Mouse (Mus musculus): Measurements from ENCODE around the gene Phkb. TPM values are rescaled to one million over a fixed set of nuclear protein-coding genes. Genes with fewer than 3 reads are reported as not detected.

The Phkb gene
- polyA plus RNA-seq, 2 experiments: 4.7 to 10.7 TPM

DNA sequence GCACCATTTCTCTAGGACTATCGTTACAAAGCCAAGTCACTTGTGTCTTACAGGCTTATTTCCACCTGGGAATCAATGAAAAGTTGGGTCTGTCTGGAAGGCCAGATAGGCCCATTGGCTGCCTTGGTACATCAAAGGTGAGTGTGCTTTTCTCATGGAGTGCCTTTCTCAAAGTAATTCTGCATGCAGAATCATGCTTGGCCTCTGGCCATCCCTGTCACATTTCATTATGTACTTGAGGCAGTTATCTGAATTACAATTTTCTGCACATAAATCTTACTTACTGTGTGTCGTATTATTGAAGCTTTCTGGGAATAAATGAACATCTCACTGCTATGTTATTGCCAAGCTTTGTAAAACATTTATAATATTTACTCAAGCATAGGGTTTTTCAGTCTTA, 176.0 kb downstream of the Phkb start:
- Histone ChIP-seq H3K27ac (no peak overlapping the region), H3K4me1 (replicated peaks; ENCODE audit: control insufficient read depth in 2 of 2, insufficient read depth in 2 of 2, low read length in 1 of 2) (no peaks in the 10 kb centered on the region), H3K4me3 (ENCODE audit: insufficient read depth in 1 of 2, low read depth in 2 of 2, low read length in 2 of 2) (no peak overlapping the region), H3K4me2 (ENCODE audit: low read depth) (no peak overlapping the region), H3K9ac (replicated peaks) (no peak overlapping the region), H3K27me3 (ENCODE audit: control insufficient read depth, insufficient read depth, low read length) (no peaks in the 10 kb centered on the region), H3K36me3 (replicated peaks; ENCODE audit: control insufficient read depth, insufficient read depth, low read depth) (no peaks in the 10 kb centered on the region), H3K9me3 (ENCODE audit: control insufficient read depth, low read length) (no peaks in the 10 kb centered on the region)
- DNase-seq (ENCODE audit: low read depth in 3 of 3, low spot score in 3 of 3): no peak
- TF ChIP-seq CTCF (IDR thresholded peaks at IDR 0.05; ENCODE audit: low read depth) (no peak), EP300 (IDR thresholded peaks at IDR 0.05; ENCODE audit: low read depth) (no peak)
- no peak for ATAC-seq (ENCODE audit: insufficient read depth)
- 68% methylated on average over 2 of the region's 2 CpGs for WGBS (ENCODE audit: insufficient replicate concordance)

DNA sequence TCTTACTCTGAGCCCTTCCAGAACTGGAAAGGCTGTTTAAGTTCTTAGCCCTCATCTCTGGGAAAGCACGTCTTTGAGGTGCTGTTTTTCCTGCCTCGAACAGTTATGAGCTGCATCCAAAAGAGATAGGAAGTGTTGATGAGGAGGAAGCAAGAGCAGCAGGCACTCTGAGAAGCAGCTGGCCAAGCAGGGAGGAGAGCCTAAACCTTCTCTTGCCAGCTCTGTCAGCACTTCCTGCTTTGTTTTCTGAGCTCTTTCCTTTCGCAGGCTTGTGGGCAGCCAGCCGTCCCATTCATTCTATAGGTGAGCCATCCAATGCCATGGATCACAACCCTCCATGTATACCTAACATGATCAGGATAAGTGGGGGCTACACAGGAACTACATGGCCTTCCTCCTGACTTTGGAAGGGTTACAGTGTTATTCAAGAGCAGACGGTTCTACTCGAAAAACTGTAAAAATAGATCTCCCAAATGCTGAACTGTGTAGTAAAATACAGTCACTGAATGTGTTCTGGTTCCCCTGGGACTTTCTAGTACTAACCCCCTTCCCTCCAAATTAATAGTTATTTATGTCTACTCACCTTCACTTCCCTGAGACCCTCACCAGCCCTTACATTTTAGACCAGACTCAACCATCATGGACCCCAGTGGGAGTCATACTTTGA, 188.0 kb downstream of the Phkb start:
- Histone ChIP-seq H3K4me2 (ENCODE audit: low read depth) (no peak overlapping the region), H3K9me3 (ENCODE audit: control insufficient read depth, low read length) (no peaks in the 10 kb centered on the region), H3K4me3 (ENCODE audit: insufficient read depth in 1 of 2, low read depth in 2 of 2, low read length in 2 of 2) (no peak overlapping the region), H3K27me3 (ENCODE audit: control insufficient read depth, insufficient read depth, low read length) (no peaks in the 10 kb centered on the region), H3K4me1 (replicated peaks; ENCODE audit: control insufficient read depth in 2 of 2, insufficient read depth in 2 of 2, low read length in 1 of 2) (no peaks in the 10 kb centered on the region), H3K27ac (no peak overlapping the region), H3K9ac (replicated peaks) (no peak overlapping the region), H3K36me3 (replicated peaks; ENCODE audit: control insufficient read depth, insufficient read depth, low read depth) (no peaks in the 10 kb centered on the region)
- ATAC-seq (ENCODE audit: insufficient read depth) (no peak), DNase-seq (ENCODE audit: low read depth in 3 of 3, low spot score in 3 of 3) (no peak)
- TF ChIP-seq EP300 (IDR thresholded peaks at IDR 0.05; ENCODE audit: low read depth) (no peak), CTCF (IDR thresholded peaks at IDR 0.05; ENCODE audit: low read depth) (no peak)
- WGBS (ENCODE audit: insufficient replicate concordance): 56% methylated on average over 6 of the region's 6 CpGs

DNA sequence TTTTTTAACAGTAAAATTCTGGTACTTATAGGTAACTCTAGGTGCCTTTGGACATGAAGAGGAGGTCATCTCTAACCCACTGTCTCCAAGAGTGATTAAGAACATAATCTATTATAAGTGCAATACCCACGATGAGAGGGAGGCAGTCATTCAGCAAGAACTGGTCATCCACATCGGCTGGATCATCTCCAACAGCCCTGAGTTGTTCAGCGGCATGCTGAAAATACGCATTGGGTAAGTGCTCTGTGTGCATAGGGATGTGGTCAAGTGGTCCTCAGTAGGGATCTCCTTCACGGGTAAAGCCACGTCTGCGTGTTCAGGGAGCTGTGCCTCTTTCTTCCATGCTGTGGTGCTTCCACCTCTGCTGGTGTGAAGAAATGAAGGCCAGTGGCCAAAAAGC, 188.7 kb downstream of the Phkb start:
- Histone ChIP-seq H3K4me1 (replicated peaks; ENCODE audit: control insufficient read depth in 2 of 2, insufficient read depth in 2 of 2, low read length in 1 of 2) (no peaks in the 10 kb centered on the region), H3K27ac (no peak overlapping the region), H3K4me3 (ENCODE audit: insufficient read depth in 1 of 2, low read depth in 2 of 2, low read length in 2 of 2) (no peak overlapping the region), H3K4me2 (ENCODE audit: low read depth) (no peak overlapping the region), H3K9me3 (ENCODE audit: control insufficient read depth, low read length) (no peaks in the 10 kb centered on the region), H3K27me3 (ENCODE audit: control insufficient read depth, insufficient read depth, low read length) (no peaks in the 10 kb centered on the region), H3K36me3 (replicated peaks; ENCODE audit: control insufficient read depth, insufficient read depth, low read depth) (no peaks in the 10 kb centered on the region), H3K9ac (replicated peaks) (no peak overlapping the region)
- DNase-seq (ENCODE audit: low read depth in 3 of 3, low spot score in 3 of 3) (no peak), ATAC-seq (ENCODE audit: insufficient read depth) (no peak)
- no peak for TF ChIP-seq EP300 (IDR thresholded peaks at IDR 0.05; ENCODE audit: low read depth)
- no peak for TF ChIP-seq CTCF (IDR thresholded peaks at IDR 0.05; ENCODE audit: low read depth)
- 80% methylated on average over 7 of the region's 7 CpGs for WGBS (ENCODE audit: insufficient replicate concordance)

DNA sequence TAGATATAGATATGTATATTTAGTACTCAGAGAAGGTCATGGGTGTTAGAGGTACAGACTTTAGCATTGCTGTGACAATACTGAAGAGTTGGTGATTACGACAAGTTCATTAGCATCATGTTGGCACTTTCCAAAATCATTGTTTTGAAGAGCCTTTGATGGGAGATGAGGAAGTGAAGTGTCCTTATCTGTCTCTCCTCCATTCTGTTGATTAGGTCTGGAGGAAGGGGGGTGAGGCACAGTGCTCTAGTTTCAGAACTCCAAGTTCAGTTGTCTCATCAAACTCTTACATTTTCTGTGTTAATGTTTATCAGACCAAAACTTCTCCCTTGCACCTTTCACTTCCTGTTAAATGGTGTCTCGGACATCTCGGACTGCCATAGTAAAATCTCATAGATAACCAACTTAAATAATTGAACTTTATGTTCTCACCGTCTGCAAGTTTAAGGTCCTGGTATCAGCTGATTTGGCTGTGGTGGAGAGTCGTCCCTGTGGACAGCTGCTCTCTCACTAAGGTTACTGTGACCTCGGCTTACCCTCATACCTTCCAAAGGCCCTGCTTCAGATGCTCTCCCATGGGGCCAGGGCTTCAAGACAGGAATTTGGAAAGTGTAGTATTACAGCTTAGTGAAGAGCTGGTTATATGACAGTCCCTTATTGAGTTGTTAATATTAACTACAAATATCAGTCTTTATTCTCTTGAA, 194.1 kb downstream of the Phkb start:
- Histone ChIP-seq H3K9me3 (ENCODE audit: control insufficient read depth, low read length) (no peaks in the 10 kb centered on the region), H3K4me1 (replicated peaks; ENCODE audit: control insufficient read depth in 2 of 2, insufficient read depth in 2 of 2, low read length in 1 of 2) (no peaks in the 10 kb centered on the region), H3K27me3 (ENCODE audit: control insufficient read depth, insufficient read depth, low read length) (no peaks in the 10 kb centered on the region), H3K36me3 (replicated peaks; ENCODE audit: control insufficient read depth, insufficient read depth, low read depth) (no peaks in the 10 kb centered on the region), H3K27ac (no peak overlapping the region), H3K4me2 (ENCODE audit: low read depth) (no peak overlapping the region), H3K4me3 (ENCODE audit: insufficient read depth in 1 of 2, low read depth in 2 of 2, low read length in 2 of 2) (no peak overlapping the region), H3K9ac (replicated peaks) (no peak overlapping the region)
- TF ChIP-seq EP300 (IDR thresholded peaks at IDR 0.05; ENCODE audit: low read depth) (no peak), CTCF (IDR thresholded peaks at IDR 0.05; ENCODE audit: low read depth) (no peak)
- ATAC-seq (ENCODE audit: insufficient read depth): no peak
- no peak for DNase-seq (ENCODE audit: low read depth in 3 of 3, low spot score in 3 of 3)
- WGBS (ENCODE audit: insufficient replicate concordance): 56% methylated on average over 6 of the region's 6 CpGs

DNA sequence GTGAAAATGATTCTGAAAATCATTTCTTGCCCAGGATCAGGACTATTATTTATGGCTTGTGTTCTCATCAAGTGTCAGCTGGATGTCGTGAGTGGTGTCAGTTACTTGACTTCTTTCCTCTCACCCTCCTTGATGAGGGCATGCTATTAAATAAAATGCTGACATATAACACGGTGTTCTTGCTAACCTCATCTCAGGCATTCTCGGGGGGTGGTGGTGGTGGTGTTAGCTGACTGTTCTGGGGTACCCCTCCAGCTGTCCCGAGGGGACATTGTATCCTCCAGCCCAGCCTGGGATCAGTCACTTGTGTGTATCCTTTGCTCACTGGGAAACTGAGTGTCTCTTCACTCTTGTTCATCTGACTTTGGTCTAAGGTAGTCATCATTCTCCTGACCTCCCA, 194.6 kb downstream of the Phkb start:
- 68% methylated on average over 4 of the region's 4 CpGs for WGBS (ENCODE audit: insufficient replicate concordance)
- H3K9ac ChIP-seq (replicated peaks): no peak overlapping the region
- H3K4me2 ChIP-seq (ENCODE audit: low read depth): no peak overlapping the region
- H3K27ac ChIP-seq: no peak overlapping the region
- ATAC-seq (ENCODE audit: insufficient read depth): no peak
- no peaks in the 10 kb centered on the region for H3K4me1 ChIP-seq (replicated peaks; ENCODE audit: control insufficient read depth in 2 of 2, insufficient read depth in 2 of 2, low read length in 1 of 2)
- H3K36me3 ChIP-seq (replicated peaks; ENCODE audit: control insufficient read depth, insufficient read depth, low read depth): no peaks in the 10 kb centered on the region
- no peak for TF ChIP-seq CTCF (IDR thresholded peaks at IDR 0.05; ENCODE audit: low read depth)
- no peak for TF ChIP-seq EP300 (IDR thresholded peaks at IDR 0.05; ENCODE audit: low read depth)
- no peaks in the 10 kb centered on the region for H3K27me3 ChIP-seq (ENCODE audit: control insufficient read depth, insufficient read depth, low read length)
- H3K9me3 ChIP-seq (ENCODE audit: control insufficient read depth, low read length): no peaks in the 10 kb centered on the region
- H3K4me3 ChIP-seq (ENCODE audit: insufficient read depth in 1 of 2, low read depth in 2 of 2, low read length in 2 of 2): no peak overlapping the region
- DNase-seq (ENCODE audit: low read depth in 3 of 3, low spot score in 3 of 3): no peak

Data from liver, embryonic 14.5 days (tissue).